Mouse (Mus musculus): ENCODE data around the gene Tfpt. TPM values are rescaled to one million over a fixed set of nuclear protein-coding genes. Genes with fewer than 3 reads are reported as not detected.
A peak's percentile ranks its signal among the peaks of the same experiment; 100 is the strongest.

Gene Tfpt
- polyA plus RNA-seq, 1 experiment from 2014 or later: 29.5 TPM

GRCm38 (mm10) chr7:3646188-3646587, 16.5 kb upstream of the Tfpt start:
- Histone ChIP-seq H3K9me3 (no peaks in the 10 kb centered on the region), H3K4me2 (replicated peaks) (peak overlapping the region; percentile 89), H3K27me3 (no peaks in the 10 kb centered on the region), H3K9ac (peak overlapping the region; percentile 99), H3K27ac (peak overlapping the region; percentile 97; the same call in 1 of the 2 replicates), H3K4me3 (peak overlapping the region; percentile 98), H3K4me1 (peaks cover 38% of the 10 kb centered on the region), H3K36me3 (peaks cover 42% of the 10 kb centered on the region)
- no peak for ATAC-seq (ENCODE audit: low FRiP score, low read depth)
- WGBS: 18% methylated on average over 9 of the region's 9 CpGs

GRCm38 (mm10) chr7:3645488-3646025, 15.8 kb upstream of the Tfpt start:
- Histone ChIP-seq H3K9me3 (no peaks in the 10 kb centered on the region), H3K4me3 (peak overlapping the region; percentile 98), H3K4me2 (replicated peaks) (peak overlapping the region; percentile 89), H3K27ac (peak overlapping the region; percentile 97), H3K4me1 (peaks cover 38% of the 10 kb centered on the region), H3K9ac (peak overlapping the region; percentile 99), H3K27me3 (no peaks in the 10 kb centered on the region), H3K36me3 (peaks cover 42% of the 10 kb centered on the region)
- under 1% methylated on average over 55 of the region's 58 CpGs for WGBS
- ATAC-seq (ENCODE audit: low FRiP score, low read depth): peak; percentile 7; the same call in 1 of the 2 replicates

- Histone ChIP-seq H3K4me2 (replicated peaks) (peak within 1 kb of the TSS; percentile 89), H3K36me3 (peaks cover 42% of the 10 kb centered on the region), H3K27ac (peak within 1 kb of the TSS; percentile 97), H3K4me1 (peaks cover 38% of the 10 kb centered on the region), H3K27me3 (no peaks in the 10 kb centered on the region), H3K9ac (peak within 1 kb of the TSS; percentile 99), H3K4me3 (peak within 1 kb of the TSS; percentile 98), H3K9me3 (no peaks in the 10 kb centered on the region)
- peak; percentile 98 for ATAC-seq (ENCODE audit: low FRiP score, low read depth)
- under 1% methylated on average over 58 of the region's 58 CpGs for WGBS
These were observed 15.2 kb upstream of the Tfpt start, which contains the start of gene Cnot3 for GRCm38 (mm10) chr7:3644672-3645487. Cnot3 (plus strand) TSS chr7:3645268.

GRCm38 (mm10) chr7:3644348-3644671, 14.6 kb upstream of the Tfpt start:
- no peaks in the 10 kb centered on the region for H3K9me3 ChIP-seq
- H3K27me3 ChIP-seq: no peaks in the 10 kb centered on the region
- no peak overlapping the region for H3K27ac ChIP-seq
- H3K9ac ChIP-seq: 0 out of 2 replicates have a peak overlapping the region, but pooled peaks have one; percentile 43
- peaks cover 38% of the 10 kb centered on the region for H3K4me1 ChIP-seq
- peaks cover 44% of the 10 kb centered on the region for H3K36me3 ChIP-seq
- H3K4me3 ChIP-seq: peak overlapping the region; percentile 98
- peak overlapping the region; percentile 64 for H3K4me2 ChIP-seq (replicated peaks)
- WGBS: under 1% methylated on average over 11 of the region's 11 CpGs
- no peak for ATAC-seq (ENCODE audit: low FRiP score, low read depth)

GRCm38 (mm10) chr7:3643843-3644242, 14.1 kb upstream of the Tfpt start:
- 17% methylated on average over 9 of the region's 9 CpGs for WGBS
- ATAC-seq (ENCODE audit: low FRiP score, low read depth): no peak
- H3K9ac ChIP-seq: peak overlapping the region; percentile 43; the same call in 1 of the 2 replicates

GRCm38 (mm10) chr7:3643412-3643811, 13.7 kb upstream of the Tfpt start:
- Histone ChIP-seq H3K4me1 (peaks cover 31% of the 10 kb centered on the region), H3K9me3 (no peaks in the 10 kb centered on the region), H3K9ac (no peak overlapping the region), H3K4me2 (replicated peaks) (peak overlapping the region; percentile 64), H3K27me3 (no peaks in the 10 kb centered on the region), H3K27ac (no peak overlapping the region), H3K4me3 (peak overlapping the region; percentile 98), H3K36me3 (peaks cover 52% of the 10 kb centered on the region)
- WGBS: 72% methylated on average over 5 of the region's 5 CpGs
- ATAC-seq (ENCODE audit: low FRiP score, low read depth): no peak

More at GRCm38 (mm10) chr7:3643843-3644242, 14.1 kb upstream of the Tfpt start:
- H3K4me2 ChIP-seq (replicated peaks): peak overlapping the region; percentile 64
- peaks cover 35% of the 10 kb centered on the region for H3K4me1 ChIP-seq
- H3K4me3 ChIP-seq: peak overlapping the region; percentile 98
- no peak overlapping the region for H3K27ac ChIP-seq
- H3K9me3 ChIP-seq: no peaks in the 10 kb centered on the region
- peaks cover 49% of the 10 kb centered on the region for H3K36me3 ChIP-seq
- no peaks in the 10 kb centered on the region for H3K27me3 ChIP-seq

GRCm38 (mm10) chr7:3630478-3630815, 718 bp upstream of the Tfpt start:
- H3K36me3 ChIP-seq: peaks cover 55% of the 10 kb centered on the region
- H3K4me2 ChIP-seq (replicated peaks): peak overlapping the region; percentile 99
- 58% methylated on average over 3 of the region's 3 CpGs for WGBS
- H3K27me3 ChIP-seq: no peaks in the 10 kb centered on the region
- peaks cover 23% of the 10 kb centered on the region for H3K4me1 ChIP-seq
- no peak for ATAC-seq (ENCODE audit: low FRiP score, low read depth)
- H3K27ac ChIP-seq: no peak overlapping the region
- H3K4me3 ChIP-seq: peak overlapping the region; percentile 74
- H3K9me3 ChIP-seq: no peaks in the 10 kb centered on the region
- peak overlapping the region; percentile 90 for H3K9ac ChIP-seq

GRCm38 (mm10) chr7:3629030-3629429, 699 bp downstream of the Tfpt start:
- H3K4me3 ChIP-seq: peak overlapping the region; percentile 74
- H3K27ac ChIP-seq: no peak overlapping the region
- peaks cover 53% of the 10 kb centered on the region for H3K36me3 ChIP-seq
- peaks cover 23% of the 10 kb centered on the region for H3K4me1 ChIP-seq
- H3K27me3 ChIP-seq: no peaks in the 10 kb centered on the region
- ATAC-seq (ENCODE audit: low FRiP score, low read depth): peak; percentile 38
- H3K9ac ChIP-seq: peak overlapping the region; percentile 90
- H3K4me2 ChIP-seq (replicated peaks): peak overlapping the region; percentile 99
- WGBS: 26% methylated on average over 4 of the region's 4 CpGs
- H3K9me3 ChIP-seq: no peaks in the 10 kb centered on the region

- ATAC-seq (ENCODE audit: low FRiP score, low read depth): peak; percentile 96
- Histone ChIP-seq H3K4me3 (peak within 1 kb of the TSS; percentile 83), H3K27me3 (no peaks in the 10 kb centered on the region), H3K9me3 (no peaks in the 10 kb centered on the region), H3K36me3 (peaks cover 34% of the 10 kb centered on the region), H3K4me2 (replicated peaks) (peak within 1 kb of the TSS; percentile 88), H3K27ac (peak within 1 kb of the TSS; percentile 67), H3K9ac (peak within 1 kb of the TSS; percentile 91), H3K4me1 (peaks cover 9% of the 10 kb centered on the region; the same call in 1 of the 2 replicates)
- WGBS: under 1% methylated on average over 32 of the region's 32 CpGs
These were observed 12.3 kb downstream of the Tfpt start, which contains the start of gene Ndufa3 for GRCm38 (mm10) chr7:3617242-3617995. Ndufa3 (plus strand) TSS chr7:3617373.

GRCm38 (mm10) chr7:3616389-3617241, 13.1 kb downstream of the Tfpt start:
- Histone ChIP-seq H3K27me3 (no peaks in the 10 kb centered on the region), H3K9ac (no peak overlapping the region; the same call in 1 of the 2 replicates), H3K4me3 (peak overlapping the region; percentile 83), H3K27ac (no peak overlapping the region), H3K9me3 (no peaks in the 10 kb centered on the region), H3K36me3 (peaks cover 26% of the 10 kb centered on the region), H3K4me1 (peaks cover 9% of the 10 kb centered on the region; the same call in 1 of the 2 replicates), H3K4me2 (replicated peaks) (peak overlapping the region; percentile 88)
- 43% methylated on average over 6 of the region's 6 CpGs for WGBS
- no peak for ATAC-seq (ENCODE audit: low FRiP score, low read depth)

GRCm38 (mm10) chr7:3616057-3616388, 13.7 kb downstream of the Tfpt start, which contains the start of gene Oscar:
Oscar (minus strand) TSS chr7:3616157.
- Histone ChIP-seq H3K27ac (no peak within 1 kb of the TSS), H3K4me1 (peaks cover 9% of the 10 kb centered on the region; the same call in 1 of the 2 replicates), H3K36me3 (peaks cover 21% of the 10 kb centered on the region), H3K9ac (no peak within 1 kb of the TSS), H3K4me3 (peak within 1 kb of the TSS; percentile 83), H3K9me3 (no peaks in the 10 kb centered on the region), H3K27me3 (no peaks in the 10 kb centered on the region), H3K4me2 (replicated peaks) (peak within 1 kb of the TSS; percentile 88)
- 83% methylated on average over 4 of the region's 4 CpGs for WGBS
- no peak for ATAC-seq (ENCODE audit: low FRiP score, low read depth)
